Mouse (Mus musculus): ENCODE data around the gene Tcea2.

- TF ChIP-seq CTCF (IDR thresholded peaks at IDR 0.05; ENCODE audit: low read depth) (no peak), EP300 (IDR thresholded peaks at IDR 0.05; ENCODE audit: low read depth) (peak; percentile 29; the same call in 1 of the 2 replicates)
Observed at GRCm38 (mm10) chr2:181662620-181663297, 17.4 kb upstream of the Tcea2 start.
